Mouse (Mus musculus): ENCODE data around the gene Lamtor5. TPM values are rescaled to one million over a fixed set of nuclear protein-coding genes. Genes with fewer than 3 reads are reported as not detected.
"Not testable (repeated sequence)": the region's sequence is repeated elsewhere in the genome, so short reads cannot be mapped to it uniquely, and the experiment has no call there.

Gene Lamtor5
- polyA plus RNA-seq, 1 experiment from 2014 or later: 184 TPM

DNA sequence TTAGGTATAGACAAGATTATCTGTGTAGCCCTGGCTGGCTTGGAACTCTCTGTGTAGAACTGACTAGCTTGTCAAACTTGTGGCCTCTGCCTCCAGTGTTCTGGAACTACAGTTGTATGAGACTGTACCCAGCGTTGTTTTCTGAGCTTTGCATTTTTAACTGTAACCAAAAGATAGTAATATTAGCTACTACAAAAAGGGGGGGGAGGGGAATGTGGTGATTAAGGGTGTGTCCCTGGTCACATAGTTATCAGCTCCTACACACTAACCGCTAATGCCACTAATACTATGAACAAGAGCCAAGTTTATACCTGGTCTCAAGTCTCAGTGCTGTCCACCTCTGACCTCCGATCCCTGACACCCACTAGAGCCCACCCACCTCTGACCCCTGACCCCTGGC is 6.2 kb upstream of the Lamtor5 start:
- Histone ChIP-seq H3K4me2 (replicated peaks) (no peak overlapping the region), H3K4me3 (replicated peaks) (no peak overlapping the region), H3K36me3 (no peaks in the 10 kb centered on the region), H3K27ac (replicated peaks) (no peak overlapping the region), H3K9ac (no peak overlapping the region), H3K9me3 (replicated peaks) (no peaks in the 10 kb centered on the region), H3K4me1 (no peaks in the 10 kb centered on the region), H3K27me3 (no peaks in the 10 kb centered on the region)
- WGBS: 86% methylated on average over 3 of the region's 3 CpGs
- ATAC-seq (ENCODE audit: insufficient number of reproducible peaks, low FRiP score, low TSS enrichment, low read depth): no peak

DNA sequence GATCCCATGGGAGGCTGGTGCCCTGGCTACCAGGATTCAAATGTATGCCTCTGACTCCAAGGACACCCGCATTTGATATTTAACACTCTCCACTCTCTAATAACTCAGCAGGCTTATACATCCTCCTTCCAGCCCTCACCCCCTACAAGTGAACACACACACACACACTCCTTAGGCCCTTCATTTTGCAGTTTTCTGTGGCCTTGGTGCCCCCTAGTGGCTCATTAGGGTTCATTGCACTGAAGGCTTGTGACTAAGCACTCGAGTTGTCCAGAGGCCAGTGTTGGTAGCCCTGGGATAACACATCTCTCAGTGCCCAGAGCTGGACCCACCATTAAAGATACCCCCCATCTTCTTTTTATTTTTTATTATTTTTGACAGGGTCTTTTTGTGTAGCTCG is 4.8 kb upstream of the Lamtor5 start:
- WGBS: 10% methylated on average over 3 of the region's 3 CpGs
- H3K9me3 ChIP-seq (replicated peaks): no peaks in the 10 kb centered on the region
- no peaks in the 10 kb centered on the region for H3K36me3 ChIP-seq
- H3K4me1 ChIP-seq: peaks cover 6% of the 10 kb centered on the region
- no peak overlapping the region for H3K4me3 ChIP-seq (replicated peaks)
- H3K4me2 ChIP-seq (replicated peaks): no peak overlapping the region
- no peak overlapping the region for H3K9ac ChIP-seq
- no peaks in the 10 kb centered on the region for H3K27me3 ChIP-seq
- ATAC-seq (ENCODE audit: insufficient number of reproducible peaks, low FRiP score, low TSS enrichment, low read depth): no peak
- H3K27ac ChIP-seq (replicated peaks): no peak overlapping the region

DNA sequence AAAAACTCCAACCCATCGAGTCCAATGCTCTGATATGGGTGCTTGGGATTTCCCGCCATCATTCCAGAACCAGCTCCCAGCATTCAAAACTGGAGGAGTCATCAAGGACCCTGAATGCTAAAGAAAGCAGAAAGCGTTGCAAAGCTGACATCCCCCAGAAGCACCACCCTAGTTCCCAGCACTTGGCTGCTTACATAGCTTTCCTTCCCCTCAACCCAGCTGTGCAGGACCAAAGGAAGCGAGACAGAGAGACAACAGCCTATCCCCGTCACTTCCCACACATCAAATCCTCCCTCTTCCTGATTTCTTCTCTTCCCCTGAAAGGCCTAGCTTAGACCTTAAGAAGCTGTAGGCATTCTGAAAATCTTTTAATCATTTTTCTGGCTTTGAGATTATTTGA is 3.3 kb upstream of the Lamtor5 start:
- Histone ChIP-seq H3K9ac (no peak overlapping the region), H3K4me3 (replicated peaks) (no peak overlapping the region), H3K9me3 (replicated peaks) (no peaks in the 10 kb centered on the region), H3K36me3 (no peaks in the 10 kb centered on the region), H3K27ac (replicated peaks) (no peak overlapping the region), H3K27me3 (no peaks in the 10 kb centered on the region), H3K4me1 (peaks cover 15% of the 10 kb centered on the region), H3K4me2 (replicated peaks) (no peak overlapping the region)
- WGBS: 57% methylated on average over 5 of the region's 5 CpGs
- ATAC-seq (ENCODE audit: insufficient number of reproducible peaks, low FRiP score, low TSS enrichment, low read depth): no peak

DNA sequence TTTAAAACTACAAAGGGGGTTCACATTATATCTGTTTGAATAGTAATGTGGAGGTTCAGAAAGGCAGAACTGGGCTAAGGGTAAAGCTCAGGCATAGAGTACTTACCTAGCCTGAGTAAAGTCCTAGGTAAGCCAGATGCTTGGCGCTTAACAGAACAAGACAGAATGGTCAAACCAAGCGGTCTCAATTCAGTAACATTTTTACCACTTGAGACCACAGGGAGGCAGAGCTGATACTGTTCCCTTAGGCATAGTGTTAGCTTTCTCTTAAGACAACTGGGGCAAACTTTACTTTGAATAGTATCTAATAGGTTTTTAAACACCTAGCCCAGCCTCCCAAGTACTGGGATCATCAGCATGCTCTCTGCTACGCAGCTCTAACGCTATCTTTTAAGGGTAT is 2.7 kb upstream of the Lamtor5 start:
- Histone ChIP-seq H3K27me3 (no peaks in the 10 kb centered on the region), H3K4me2 (replicated peaks) (no peak overlapping the region), H3K4me1 (peaks cover 15% of the 10 kb centered on the region), H3K9ac (no peak overlapping the region), H3K27ac (replicated peaks) (no peak overlapping the region), H3K4me3 (replicated peaks) (no peak overlapping the region), H3K36me3 (no peaks in the 10 kb centered on the region), H3K9me3 (replicated peaks) (no peaks in the 10 kb centered on the region)
- WGBS: 45% methylated on average over 4 of the region's 4 CpGs
- ATAC-seq (ENCODE audit: insufficient number of reproducible peaks, low FRiP score, low TSS enrichment, low read depth): no peak

GRCm38 (mm10) chr3:107276626-107277025 is 2.0 kb upstream of the Lamtor5 start:
- H3K4me1 ChIP-seq: peaks cover 15% of the 10 kb centered on the region
- no peak for ATAC-seq (ENCODE audit: insufficient number of reproducible peaks, low FRiP score, low TSS enrichment, low read depth)
- no peak overlapping the region for H3K9ac ChIP-seq
- no peaks in the 10 kb centered on the region for H3K9me3 ChIP-seq (replicated peaks)
- H3K4me2 ChIP-seq (replicated peaks): no peak overlapping the region
- no peaks in the 10 kb centered on the region for H3K27me3 ChIP-seq
- no peak overlapping the region for H3K4me3 ChIP-seq (replicated peaks)
- H3K27ac ChIP-seq (replicated peaks): no peak overlapping the region
- no peaks in the 10 kb centered on the region for H3K36me3 ChIP-seq
- 81% methylated on average over 3 of the region's 3 CpGs for WGBS

GRCm38 (mm10) chr3:107286123-107286522 is 7.5 kb downstream of the Lamtor5 start:
- ATAC-seq (ENCODE audit: insufficient number of reproducible peaks, low FRiP score, low TSS enrichment, low read depth): no peak

GRCm38 (mm10) chr3:107287346-107287745 is 8.7 kb downstream of the Lamtor5 start:
- peaks cover 4% of the 10 kb centered on the region; the same call in 1 of the 2 replicates for H3K4me1 ChIP-seq
- peaks cover 18% of the 10 kb centered on the region for H3K36me3 ChIP-seq
- H3K4me2 ChIP-seq (replicated peaks): no peak overlapping the region
- ATAC-seq (ENCODE audit: insufficient number of reproducible peaks, low FRiP score, low TSS enrichment, low read depth): no peak
- no peaks in the 10 kb centered on the region for H3K27me3 ChIP-seq
- H3K9ac ChIP-seq: no peak overlapping the region
- no peak overlapping the region for H3K4me3 ChIP-seq (replicated peaks)
- no peak overlapping the region for H3K27ac ChIP-seq (replicated peaks)
- no peaks in the 10 kb centered on the region for H3K9me3 ChIP-seq (replicated peaks)

More at GRCm38 (mm10) chr3:107286123-107286522, 7.5 kb downstream of the Lamtor5 start:
- Histone ChIP-seq H3K9ac (no peak overlapping the region), H3K4me1 (peaks cover 4% of the 10 kb centered on the region; the same call in 1 of the 2 replicates), H3K27me3 (no peaks in the 10 kb centered on the region), H3K9me3 (replicated peaks) (no peaks in the 10 kb centered on the region), H3K4me3 (replicated peaks) (no peak overlapping the region), H3K27ac (replicated peaks) (no peak overlapping the region), H3K36me3 (peaks cover 25% of the 10 kb centered on the region), H3K4me2 (replicated peaks) (no peak overlapping the region)
- 80% methylated on average over 2 of the region's 2 CpGs for WGBS

GRCm38 (mm10) chr3:107290764-107291381 is 12.2 kb downstream of the Lamtor5 start, which contains the start of gene Slc16a4:
Gene Slc16a4, plus strand, starts transcription at chr3:107291230.
- H3K4me2 ChIP-seq (replicated peaks): 0 out of 2 replicates have a peak within 1 kb of the TSS, but pooled peaks have one; percentile 15
- no peak within 1 kb of the TSS for H3K4me3 ChIP-seq (replicated peaks)
- peak within 1 kb of the TSS; percentile 66; the same call in 1 of the 2 replicates for H3K27ac ChIP-seq (replicated peaks)
- peak; percentile 84 for ATAC-seq (ENCODE audit: insufficient number of reproducible peaks, low FRiP score, low TSS enrichment, low read depth)
- peaks cover 4% of the 10 kb centered on the region; the same call in 1 of the 2 replicates for H3K4me1 ChIP-seq
- WGBS: 19% methylated on average over 9 of the region's 9 CpGs
- H3K36me3 ChIP-seq: 0 out of 2 replicates have a peak, but pooled peaks cover 3% of the 10 kb centered on the region
- no peaks in the 10 kb centered on the region for H3K9me3 ChIP-seq (replicated peaks)
- no peaks in the 10 kb centered on the region for H3K27me3 ChIP-seq
- H3K9ac ChIP-seq: no peak within 1 kb of the TSS

- Histone ChIP-seq H3K4me2 (replicated peaks) (no peak overlapping the region), H3K27ac (replicated peaks) (no peak overlapping the region), H3K9me3 (replicated peaks) (no peaks in the 10 kb centered on the region), H3K4me1 (peaks cover 1% of the 10 kb centered on the region; the same call in 1 of the 2 replicates), H3K27me3 (no peaks in the 10 kb centered on the region), H3K36me3 (no peaks in the 10 kb centered on the region; the same call in 1 of the 2 replicates), H3K9ac (no peak overlapping the region), H3K4me3 (replicated peaks) (no peak overlapping the region)
- no peak for ATAC-seq (ENCODE audit: insufficient number of reproducible peaks, low FRiP score, low TSS enrichment, low read depth)
- 86% methylated on average over 5 of the region's 5 CpGs for WGBS
These were observed 17.2 kb downstream of the Lamtor5 start for GRCm38 (mm10) chr3:107295672-107296360.

DNA sequence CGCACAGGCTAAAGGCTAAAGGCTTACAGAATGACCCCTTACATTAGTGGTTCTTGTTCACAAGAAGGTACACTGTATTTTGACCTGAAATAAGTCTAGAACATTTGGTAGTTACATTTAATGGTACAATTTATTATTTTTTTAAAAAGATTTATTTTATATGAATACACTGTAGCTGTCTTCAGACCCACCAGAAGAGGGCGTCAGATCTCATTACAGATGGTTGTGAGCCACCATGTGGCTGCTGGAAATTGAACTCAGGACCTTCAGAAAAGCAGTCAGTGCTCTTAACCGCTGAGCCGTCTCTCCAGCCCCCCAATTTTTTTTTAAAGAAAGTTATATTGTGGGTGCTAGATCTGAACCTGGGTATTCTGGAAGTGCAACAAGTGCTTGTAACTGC is 18.3 kb downstream of the Lamtor5 start:
- not testable (repeated sequence) for H3K27ac ChIP-seq (replicated peaks); H3K9ac ChIP-seq; H3K9me3 ChIP-seq (replicated peaks); H3K4me3 ChIP-seq (replicated peaks); H3K4me1 ChIP-seq; ATAC-seq (ENCODE audit: insufficient number of reproducible peaks, low FRiP score, low TSS enrichment, low read depth); H3K27me3 ChIP-seq; H3K36me3 ChIP-seq; H3K4me2 ChIP-seq (replicated peaks)
- 71% methylated on average over 4 of the region's 4 CpGs for WGBS

DNA sequence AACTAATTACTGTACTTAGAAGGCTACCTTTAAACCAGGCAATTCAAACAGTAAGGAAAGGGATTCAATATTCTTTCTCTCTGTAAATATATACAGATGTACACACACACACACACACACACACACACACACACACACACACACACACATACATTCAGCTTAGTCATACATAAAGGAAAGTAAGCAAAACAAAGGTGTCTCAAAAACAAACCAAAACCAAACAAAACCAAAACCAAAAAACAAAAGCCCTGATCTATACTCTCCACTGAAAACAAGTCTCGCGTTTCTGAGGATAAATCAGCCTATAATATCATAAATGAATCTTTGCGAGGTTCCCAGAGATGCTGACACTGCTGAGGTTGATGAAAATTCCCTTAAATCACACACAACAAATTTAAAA is 38.7 kb downstream of the Lamtor5 start:
- peaks cover 6% of the 10 kb centered on the region; the same call in 1 of the 2 replicates for H3K36me3 ChIP-seq
- 83% methylated on average over 3 of the region's 3 CpGs for WGBS
- H3K9ac ChIP-seq: no peak overlapping the region
- ATAC-seq (ENCODE audit: insufficient number of reproducible peaks, low FRiP score, low TSS enrichment, low read depth): no peak
- H3K27me3 ChIP-seq: no peaks in the 10 kb centered on the region
- no peak overlapping the region for H3K4me2 ChIP-seq (replicated peaks)
- H3K4me1 ChIP-seq: 0 out of 2 replicates have a peak, but pooled peaks cover 3% of the 10 kb centered on the region
- no peaks in the 10 kb centered on the region for H3K9me3 ChIP-seq (replicated peaks)
- no peak overlapping the region for H3K27ac ChIP-seq (replicated peaks)
- no peak overlapping the region for H3K4me3 ChIP-seq (replicated peaks)

Measured in embryonic facial prominence, embryonic 15.5 days (tissue).